Mouse (Mus musculus): ENCODE data around the gene Krt76.
A peak's percentile ranks its signal among the peaks of the same experiment; 100 is the strongest.

Gene Krt76

GRCm38 (mm10) chr15:101860421-101861130 lies 32.1 kb downstream of the Krt76 start:
- DNase-seq (ENCODE audit: low spot score in 2 of 2) = no peak

GRCm38 (mm10) chr15:101859735-101860170 lies 33.0 kb downstream of the Krt76 start:
- DNase-seq (ENCODE audit: low spot score in 2 of 2) = no peak

GRCm38 (mm10) chr15:101858673-101859425 lies 33.9 kb downstream of the Krt76 start:
- no peak for DNase-seq (ENCODE audit: low spot score in 2 of 2)

- no peak for DNase-seq (ENCODE audit: low spot score in 2 of 2)
These were observed 36.0 kb downstream of the Krt76 start for GRCm38 (mm10) chr15:101856696-101857095.

- no peak for DNase-seq (ENCODE audit: low spot score in 2 of 2)
These were observed 37.0 kb downstream of the Krt76 start for GRCm38 (mm10) chr15:101855732-101856131.

- no peak for DNase-seq (ENCODE audit: low spot score in 2 of 2)
These were observed 38.4 kb downstream of the Krt76 start for GRCm38 (mm10) chr15:101854294-101854693.

GRCm38 (mm10) chr15:101852571-101852970 lies 40.1 kb downstream of the Krt76 start:
- DNase-seq (ENCODE audit: low spot score in 2 of 2) = no peak

GRCm38 (mm10) chr15:101850694-101851093 lies 42.0 kb downstream of the Krt76 start, which contains the start of gene Krt1:
Gene Krt1, minus strand, starts transcription at chr15:101850794.
- DNase-seq (ENCODE audit: low spot score in 2 of 2) = no peak

- peak in 1 of 2 experiments; percentile 23 for DNase-seq (ENCODE audit: low spot score in 2 of 2)
These were observed 46.7 kb downstream of the Krt76 start for GRCm38 (mm10) chr15:101845971-101846403.

- no peak for DNase-seq (ENCODE audit: low spot score in 2 of 2)
These were observed 49.5 kb downstream of the Krt76 start for GRCm38 (mm10) chr15:101843192-101843591.

GRCm38 (mm10) chr15:101834784-101835328 lies 57.9 kb downstream of the Krt76 start:
- no peak for DNase-seq (ENCODE audit: low spot score in 2 of 2)

Measured in frontal cortex, postnatal 14 days (tissue).